Mouse (Mus musculus) right cerebral cortex, postnatal 4 days (tissue): ENCODE data around the gene Bet1.
A peak's percentile ranks its signal among the peaks of the same experiment; 100 is the strongest.

Experiments used
- DNase-seq: peaks from one replicate; pipeline ENCODE4 v3.0.0-alpha.2; 2022

Bet1 gene

DNA sequence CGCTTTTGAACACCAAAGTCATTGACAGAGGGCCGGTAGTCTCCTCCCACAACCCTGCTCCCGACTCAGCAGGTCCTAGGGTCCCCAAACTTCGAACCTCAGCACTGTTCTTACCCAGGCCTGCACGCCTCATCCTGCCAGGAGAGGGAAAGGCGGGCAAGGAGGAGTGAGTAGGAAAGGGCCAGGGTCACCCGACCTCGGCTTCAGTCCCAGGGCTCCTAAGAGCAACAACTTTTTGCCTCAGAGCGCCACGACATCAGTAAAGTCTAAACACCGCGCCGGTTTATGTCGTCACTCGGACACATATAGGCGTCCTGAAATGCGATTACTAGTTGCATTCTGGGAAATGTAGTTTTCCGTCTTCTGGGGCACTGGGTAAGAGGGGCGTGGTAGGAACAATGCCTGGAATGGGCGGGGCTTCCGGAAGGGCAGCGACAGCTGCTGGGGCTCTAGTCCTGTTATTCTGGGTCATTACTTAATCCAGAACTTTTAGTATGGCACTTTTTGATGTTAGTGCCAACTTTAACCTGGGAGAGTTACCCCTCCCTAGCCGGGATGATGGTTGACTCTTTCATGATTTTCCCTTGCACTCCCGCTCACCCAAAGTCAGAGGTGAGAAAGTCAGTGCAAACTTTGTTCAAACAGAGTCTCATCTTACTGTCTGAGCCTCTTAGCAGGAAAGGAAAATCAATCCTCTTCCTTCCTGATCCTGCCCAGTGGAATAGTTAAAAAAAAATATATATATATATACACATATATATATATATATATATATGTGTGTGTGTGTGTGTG is at the start of gene Bet1:
TSS of gene Bet1 (minus strand) at position 310 of the 792 bp plus-strand sequence.
- DNase-seq: peak; percentile 79

DNA sequence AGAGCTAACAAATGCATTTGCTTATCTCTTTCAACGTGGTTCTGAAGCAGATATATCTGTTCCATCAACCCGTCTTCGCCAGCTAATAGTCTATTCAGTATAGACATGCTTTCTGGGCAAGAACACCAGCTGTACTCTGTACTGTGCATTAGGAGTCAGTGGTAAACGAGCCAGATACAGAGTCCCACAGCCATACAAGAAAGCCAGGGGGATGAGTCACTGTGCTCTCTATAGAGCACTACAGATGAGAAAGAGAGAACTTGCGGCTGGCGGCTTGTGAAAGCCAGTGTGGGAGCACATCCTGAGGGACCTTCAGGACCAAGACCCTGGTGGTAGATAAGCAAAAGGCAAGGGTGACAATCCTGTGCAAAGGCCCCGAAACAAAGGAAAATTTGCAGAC is 45.5 kb upstream of the Bet1 start:
- no peak for DNase-seq

GRCm38 (mm10) chr6:4131149-4131548 is 44.4 kb upstream of the Bet1 start:
- no peak for DNase-seq

DNA sequence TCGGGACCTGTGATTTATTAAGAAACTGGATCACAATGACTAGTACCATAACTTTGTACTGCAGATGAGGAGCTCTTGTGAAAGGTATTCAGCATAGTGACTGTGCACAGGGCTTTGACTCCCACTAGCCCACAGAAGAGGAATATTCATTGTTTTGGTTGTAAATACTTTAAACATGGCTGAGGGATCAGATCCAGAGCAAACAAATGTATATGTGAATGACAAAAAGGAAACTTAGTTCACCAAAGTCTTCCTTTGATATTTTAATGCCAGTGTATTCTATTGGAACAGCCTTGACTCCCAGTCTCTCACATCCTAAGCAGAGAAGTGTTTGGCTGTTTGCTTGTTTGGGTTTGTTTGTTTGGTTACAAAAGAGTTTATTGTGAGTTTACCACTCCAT is 31.8 kb upstream of the Bet1 start:
- no peak for DNase-seq

DNA sequence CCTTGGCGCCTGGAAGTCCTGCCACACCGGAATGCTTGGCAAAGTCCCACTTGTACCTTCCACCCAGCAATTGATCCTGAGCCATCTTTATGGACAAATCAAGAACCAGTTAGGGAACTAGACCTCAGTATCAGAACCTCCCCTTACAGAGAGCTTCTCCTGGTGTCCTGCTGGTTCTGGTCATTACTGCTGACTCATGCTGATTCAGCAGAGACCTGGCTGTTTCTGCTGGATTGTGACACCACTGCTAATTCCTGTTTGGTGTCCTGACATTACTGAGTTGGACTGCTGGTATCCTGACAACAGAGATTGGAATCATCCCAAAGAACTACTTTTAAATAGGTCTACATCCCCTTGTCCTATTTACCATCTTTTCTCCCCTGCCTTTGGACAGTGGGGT is 3.7 kb upstream of the Bet1 start:
- DNase-seq: no peak

DNA sequence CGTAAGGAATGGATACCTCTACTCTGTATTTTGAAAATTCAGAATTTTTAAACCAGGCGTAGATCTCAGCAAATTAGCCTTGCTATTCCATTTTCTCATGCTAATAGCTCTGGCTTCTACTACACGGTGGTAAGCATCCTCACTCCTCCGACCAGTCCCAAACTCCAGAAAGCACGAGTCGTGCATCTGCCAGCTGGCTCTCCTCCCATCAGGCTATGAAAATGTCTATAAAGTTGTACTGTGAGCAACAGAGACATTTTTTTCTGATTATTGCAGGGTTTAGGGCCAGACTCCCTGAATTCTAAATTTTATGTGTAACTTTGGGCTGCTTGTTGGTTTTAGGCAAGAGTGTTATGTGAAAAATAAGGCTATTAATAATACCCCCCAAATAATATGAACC is 14.5 kb downstream of the Bet1 start:
- no peak for DNase-seq

- DNase-seq: no peak
Measured at GRCm38 (mm10) chr6:4069714-4070113, 17.1 kb downstream of the Bet1 start.

GRCm38 (mm10) chr6:4054387-4054786 is 32.4 kb downstream of the Bet1 start:
- DNase-seq: no peak

- DNase-seq: no peak
Measured at GRCm38 (mm10) chr6:4052843-4053242, 33.9 kb downstream of the Bet1 start.

DNA sequence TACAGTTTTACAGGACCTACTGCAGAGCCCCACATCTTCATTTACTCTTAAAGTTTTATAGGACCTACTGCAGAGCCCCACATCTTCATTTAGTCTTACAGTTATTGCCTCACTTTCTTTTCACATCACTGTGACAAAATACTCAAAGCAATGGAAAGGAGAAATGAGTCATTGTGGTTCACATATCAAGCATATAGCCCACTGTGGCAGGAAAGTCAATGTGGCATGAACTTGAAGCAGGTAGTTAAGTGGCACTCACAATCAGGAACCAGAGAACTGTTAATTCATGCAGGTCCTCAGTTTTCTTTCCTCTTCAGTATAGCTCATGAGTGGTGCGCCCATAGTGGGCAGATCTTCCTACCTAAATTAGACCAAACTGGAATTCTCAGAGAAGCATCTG is 39.6 kb downstream of the Bet1 start:
- no peak for DNase-seq

- DNase-seq: no peak
Measured at GRCm38 (mm10) chr6:4041821-4042220, 45.0 kb downstream of the Bet1 start.

DNA sequence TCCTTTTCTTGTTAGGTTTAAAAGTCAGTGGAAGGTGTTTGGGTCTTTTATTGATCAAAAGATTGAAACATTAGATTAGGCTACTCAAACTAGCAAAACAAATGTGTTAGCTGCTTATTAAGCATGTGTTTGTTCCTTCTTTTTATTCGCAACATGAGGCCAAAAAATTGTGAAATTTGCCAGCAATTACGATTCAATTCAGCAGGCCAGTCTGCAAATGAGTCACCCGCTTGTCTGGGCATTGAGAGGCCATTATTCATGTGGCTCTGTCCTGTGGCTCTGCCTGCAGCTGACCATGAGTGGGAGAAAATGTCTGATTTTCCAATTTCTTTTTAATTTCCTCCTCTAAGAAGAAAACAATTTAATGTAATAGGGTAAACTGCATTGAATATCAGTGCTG is 55.8 kb downstream of the Bet1 start:
- no peak for DNase-seq
